Mouse (Mus musculus): ENCODE results near the gene Rufy3. TPM values are rescaled to one million over a fixed set of nuclear protein-coding genes. Genes with fewer than 3 reads are reported as not detected.

The Rufy3 gene
- polyA plus RNA-seq, 1 experiment from 2014 or later = 121 TPM

DNA sequence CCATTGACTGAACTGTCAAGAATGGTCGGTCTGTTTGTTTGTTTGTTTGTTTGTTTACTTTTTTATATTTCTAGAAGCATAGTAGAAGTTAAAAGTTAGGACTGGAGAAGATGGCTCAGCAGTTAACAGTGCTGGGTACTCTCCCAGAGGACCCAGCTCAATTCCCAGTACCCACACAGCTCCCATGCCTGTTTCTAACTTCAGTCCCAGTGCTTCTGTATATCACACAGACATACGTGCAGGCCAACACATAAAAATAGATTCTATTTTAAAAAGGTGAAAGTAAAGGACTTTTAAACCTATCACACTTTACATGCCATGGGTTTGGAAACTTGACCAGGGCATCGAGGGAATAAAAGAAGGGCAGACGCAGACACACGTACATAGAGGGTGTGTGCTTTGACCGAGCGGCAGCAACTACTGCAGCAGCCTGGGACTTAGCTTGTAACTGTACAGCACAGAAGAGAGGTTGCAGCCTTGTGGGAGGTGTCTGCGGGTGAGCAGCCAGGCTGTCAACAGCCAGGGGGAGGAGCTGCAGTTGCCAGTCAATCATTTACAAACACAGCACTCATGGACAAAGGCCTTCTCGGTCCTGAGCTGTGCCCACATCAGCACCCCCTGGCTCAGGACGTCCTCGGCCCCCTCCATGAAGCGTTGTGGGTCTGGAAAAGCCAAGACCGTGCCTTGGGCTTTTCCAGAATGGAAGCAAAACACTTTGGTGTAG, 22.5 kb downstream of the Rufy3 start:
- Histone ChIP-seq H3K27ac (ENCODE audit: low read depth, low read length) (no peak overlapping the region), H3K4me2 (peak overlapping the region; percentile 67), H3K4me1 (ENCODE audit: control insufficient read depth, insufficient read depth, low read length) (peaks cover 21% of the 10 kb centered on the region), H3K36me3 (ENCODE audit: control insufficient read depth, insufficient read depth, low read length) (no peaks in the 10 kb centered on the region), H3K9ac (ENCODE audit: low read length) (peak overlapping the region; percentile 21), H3K4me3 (ENCODE audit: low read depth, low read length) (peak overlapping the region; percentile 9; the same call in 1 of the 2 replicates), H3K27me3 (ENCODE audit: control insufficient read depth, insufficient read depth, low read length) (no peaks in the 10 kb centered on the region), H3K9me3 (ENCODE audit: control insufficient read depth, low read length) (no peaks in the 10 kb centered on the region)
- ATAC-seq (ENCODE audit: low FRiP score) = peak; percentile 18
- DNase-seq (ENCODE audit: low spot score, missing footprints) = peak; percentile 82
- WGBS = 43% methylated on average over 13 of the region's 13 CpGs

DNA sequence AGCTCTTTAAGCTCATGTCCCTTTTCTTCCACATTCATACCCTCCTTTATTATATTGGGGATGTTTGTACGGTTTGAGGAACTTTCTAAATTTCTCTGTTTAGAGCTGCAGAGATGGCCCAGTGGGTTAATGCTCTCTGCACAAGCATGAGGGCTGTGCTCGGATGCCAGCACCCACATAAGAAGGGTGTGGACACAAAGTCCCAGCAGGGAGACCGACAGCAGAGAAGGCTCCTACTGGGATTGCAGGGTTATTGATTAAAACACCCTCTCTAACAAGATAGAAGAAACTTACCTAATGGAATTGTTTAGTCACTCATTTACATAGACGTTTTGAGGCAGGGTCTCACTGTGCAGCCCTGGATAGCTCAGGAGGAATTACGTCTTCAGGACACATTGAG, 23.6 kb downstream of the Rufy3 start:
- Histone ChIP-seq H3K36me3 (ENCODE audit: control insufficient read depth, insufficient read depth, low read length) (no peaks in the 10 kb centered on the region), H3K9me3 (ENCODE audit: control insufficient read depth, low read length) (no peaks in the 10 kb centered on the region), H3K4me2 (no peak overlapping the region), H3K27ac (ENCODE audit: low read depth, low read length) (no peak overlapping the region), H3K9ac (ENCODE audit: low read length) (no peak overlapping the region), H3K27me3 (ENCODE audit: control insufficient read depth, insufficient read depth, low read length) (no peaks in the 10 kb centered on the region), H3K4me3 (ENCODE audit: low read depth, low read length) (no peak overlapping the region), H3K4me1 (ENCODE audit: control insufficient read depth, insufficient read depth, low read length) (peaks cover 21% of the 10 kb centered on the region)
- WGBS = 59% methylated on average over 5 of the region's 5 CpGs
- DNase-seq (ENCODE audit: low spot score, missing footprints) (no peak), ATAC-seq (ENCODE audit: low FRiP score) (no peak)

DNA sequence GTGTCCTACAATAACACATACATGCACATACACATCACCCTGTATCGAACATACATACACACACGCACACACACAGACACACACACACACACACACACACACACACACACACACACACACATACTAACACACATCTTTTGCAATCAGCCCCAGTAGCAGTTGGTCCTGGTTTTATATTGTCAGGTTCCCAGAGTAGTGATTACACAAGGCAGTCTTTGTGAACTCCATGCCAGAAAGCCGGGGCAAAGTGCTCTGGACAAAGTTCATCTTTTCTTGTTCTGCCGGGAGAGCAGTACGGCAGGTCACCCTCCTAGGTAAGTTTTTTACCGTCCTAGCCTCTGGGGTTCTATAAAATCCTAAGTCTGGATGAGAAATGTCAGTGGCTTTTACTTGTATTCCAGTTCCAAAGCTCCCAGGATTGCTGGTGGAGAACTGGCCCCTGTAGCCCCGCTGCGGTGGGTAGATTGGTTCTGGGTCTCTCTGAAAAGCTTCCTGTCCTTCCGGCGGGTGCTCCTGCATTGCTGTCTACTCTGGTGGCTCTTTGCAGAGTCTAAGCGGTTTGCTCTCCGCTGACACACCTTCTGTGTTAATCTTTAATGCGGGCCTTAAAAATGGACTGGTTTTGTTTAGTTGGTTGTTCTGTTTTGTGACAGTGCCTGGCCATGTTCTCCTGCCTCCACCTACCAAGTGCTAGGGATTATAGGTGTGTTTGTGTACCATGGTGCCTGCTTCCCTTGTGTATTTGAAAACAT, 28.8 kb downstream of the Rufy3 start:
- ATAC-seq (ENCODE audit: low FRiP score) = no peak
- H3K36me3 ChIP-seq (ENCODE audit: control insufficient read depth, insufficient read depth, low read length) = no peaks in the 10 kb centered on the region
- no peak overlapping the region for H3K9ac ChIP-seq (ENCODE audit: low read length)
- 94% methylated on average over 13 of the region's 13 CpGs for WGBS
- H3K4me3 ChIP-seq (ENCODE audit: low read depth, low read length) = no peak overlapping the region
- H3K27ac ChIP-seq (ENCODE audit: low read depth, low read length) = no peak overlapping the region
- no peak for DNase-seq (ENCODE audit: low spot score, missing footprints)
- no peaks in the 10 kb centered on the region for H3K27me3 ChIP-seq (ENCODE audit: control insufficient read depth, insufficient read depth, low read length)
- H3K4me1 ChIP-seq (ENCODE audit: control insufficient read depth, insufficient read depth, low read length) = no peaks in the 10 kb centered on the region
- H3K4me2 ChIP-seq = no peak overlapping the region
- no peaks in the 10 kb centered on the region for H3K9me3 ChIP-seq (ENCODE audit: control insufficient read depth, low read length)

DNA sequence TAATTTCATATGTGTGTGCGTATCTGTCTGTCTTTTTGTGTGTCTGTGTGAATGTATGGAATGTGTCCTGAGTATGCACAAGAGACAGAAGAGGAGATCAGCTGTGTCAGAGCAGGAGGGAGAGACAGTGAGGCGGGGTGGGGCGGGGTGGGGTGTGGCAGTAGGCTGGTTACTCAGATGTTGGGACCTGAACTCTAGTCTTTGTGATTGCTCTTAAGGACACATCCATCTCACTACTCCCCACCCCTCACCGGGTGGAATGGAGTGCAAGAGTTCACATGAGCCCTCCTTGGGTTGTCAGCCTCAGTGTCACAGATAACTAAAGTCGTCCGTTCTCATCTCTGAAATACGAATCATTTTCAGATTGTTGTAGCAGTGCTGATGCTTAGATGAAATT, 29.3 kb downstream of the Rufy3 start:
- DNase-seq (ENCODE audit: low spot score, missing footprints) (no peak), ATAC-seq (ENCODE audit: low FRiP score) (no peak)
- no peaks in the 10 kb centered on the region for H3K36me3 ChIP-seq (ENCODE audit: control insufficient read depth, insufficient read depth, low read length)

DNA sequence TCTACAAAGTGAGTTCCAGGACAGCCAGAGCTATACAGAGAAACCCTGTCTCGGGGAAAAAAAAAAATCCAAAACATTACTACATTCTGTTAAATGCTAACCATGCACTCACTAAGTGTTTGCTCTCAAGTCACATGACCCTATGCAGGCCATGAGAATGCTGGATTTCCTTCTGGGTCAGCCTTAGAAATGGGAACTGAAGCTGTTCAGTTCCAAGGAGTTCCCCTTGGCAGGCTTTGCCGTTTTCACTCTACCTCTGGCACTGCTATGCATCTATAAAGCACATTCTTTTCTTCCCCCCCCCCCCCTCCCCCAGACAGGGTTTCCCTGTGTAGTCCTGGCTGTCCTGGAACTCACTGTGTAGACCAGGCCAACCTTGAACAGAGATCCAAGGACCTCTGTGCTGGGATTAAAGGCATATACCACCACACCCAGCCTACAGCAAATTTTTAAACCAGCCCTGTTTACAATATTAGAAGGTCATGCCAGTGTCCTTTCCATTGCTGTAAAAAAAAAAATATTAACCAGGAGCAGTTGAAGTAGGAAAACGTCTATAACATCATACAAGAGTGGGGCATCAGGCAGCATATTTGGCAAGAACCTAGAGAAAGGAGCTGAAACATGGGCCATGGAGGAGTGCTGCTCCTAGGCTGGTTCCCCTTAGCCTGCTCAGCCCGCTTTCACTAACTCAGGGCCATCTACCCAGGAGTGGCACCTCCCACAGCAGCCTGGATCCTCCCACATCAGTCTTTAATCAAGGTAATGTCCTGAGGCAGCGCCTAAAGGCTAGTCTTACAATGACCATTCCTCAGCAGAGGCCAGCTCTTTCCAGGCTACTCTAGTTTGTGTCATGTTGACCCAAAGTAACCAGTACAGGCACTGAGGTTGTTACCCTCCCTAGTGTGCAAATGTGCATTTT, 31.0 kb downstream of the Rufy3 start:
- no peaks in the 10 kb centered on the region for H3K27me3 ChIP-seq (ENCODE audit: control insufficient read depth, insufficient read depth, low read length)
- H3K27ac ChIP-seq (ENCODE audit: low read depth, low read length) = no peak overlapping the region
- no peak overlapping the region for H3K9ac ChIP-seq (ENCODE audit: low read length)
- ATAC-seq (ENCODE audit: low FRiP score) (no peak; the same call in 1 of the 2 replicates), DNase-seq (ENCODE audit: low spot score, missing footprints) (no peak)
- H3K4me2 ChIP-seq = no peak overlapping the region
- no peak overlapping the region for H3K4me3 ChIP-seq (ENCODE audit: low read depth, low read length)
- no peaks in the 10 kb centered on the region for H3K9me3 ChIP-seq (ENCODE audit: control insufficient read depth, low read length)
- 84% methylated on average over 5 of the region's 5 CpGs for WGBS
- no peaks in the 10 kb centered on the region for H3K36me3 ChIP-seq (ENCODE audit: control insufficient read depth, insufficient read depth, low read length)
- H3K4me1 ChIP-seq (ENCODE audit: control insufficient read depth, insufficient read depth, low read length) = no peaks in the 10 kb centered on the region

More for the DNA sequence above, 29.3 kb downstream of the Rufy3 start:
- no peaks in the 10 kb centered on the region for H3K9me3 ChIP-seq (ENCODE audit: control insufficient read depth, low read length)
- no peak overlapping the region for H3K27ac ChIP-seq (ENCODE audit: low read depth, low read length)
- no peak overlapping the region for H3K4me2 ChIP-seq
- 90% methylated on average over 7 of the region's 7 CpGs for WGBS
- H3K27me3 ChIP-seq (ENCODE audit: control insufficient read depth, insufficient read depth, low read length) = no peaks in the 10 kb centered on the region
- H3K4me3 ChIP-seq (ENCODE audit: low read depth, low read length) = no peak overlapping the region
- H3K9ac ChIP-seq (ENCODE audit: low read length) = no peak overlapping the region
- no peaks in the 10 kb centered on the region for H3K4me1 ChIP-seq (ENCODE audit: control insufficient read depth, insufficient read depth, low read length)

DNA sequence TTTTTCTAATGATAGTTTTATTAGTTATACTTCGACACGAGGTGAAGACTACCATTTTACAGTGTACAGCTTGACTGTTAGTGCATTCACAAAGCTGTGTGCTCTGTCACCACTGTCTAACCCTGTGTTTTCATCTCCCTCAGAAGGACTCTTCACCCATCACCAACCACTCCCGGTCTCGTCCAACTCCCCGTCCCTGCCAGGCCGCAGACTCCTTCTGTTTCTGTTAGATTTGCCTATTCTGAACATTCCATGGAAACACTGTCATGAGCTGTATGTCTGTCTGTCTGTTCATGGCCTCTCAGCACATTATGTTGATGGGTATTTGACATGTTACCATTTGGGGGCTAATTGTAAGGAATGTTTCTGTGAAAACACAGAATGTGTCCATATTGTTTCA, 34.1 kb downstream of the Rufy3 start:
- ATAC-seq (ENCODE audit: low FRiP score) (no peak), DNase-seq (ENCODE audit: low spot score, missing footprints) (peak; percentile 57)
- 89% methylated on average over 6 of the region's 6 CpGs for WGBS
- Histone ChIP-seq H3K4me1 (ENCODE audit: control insufficient read depth, insufficient read depth, low read length) (no peaks in the 10 kb centered on the region), H3K27ac (ENCODE audit: low read depth, low read length) (no peak overlapping the region), H3K4me3 (ENCODE audit: low read depth, low read length) (no peak overlapping the region), H3K9me3 (ENCODE audit: control insufficient read depth, low read length) (no peaks in the 10 kb centered on the region), H3K27me3 (ENCODE audit: control insufficient read depth, insufficient read depth, low read length) (no peaks in the 10 kb centered on the region), H3K4me2 (no peak overlapping the region), H3K9ac (ENCODE audit: low read length) (no peak overlapping the region), H3K36me3 (ENCODE audit: control insufficient read depth, insufficient read depth, low read length) (no peaks in the 10 kb centered on the region)

DNA sequence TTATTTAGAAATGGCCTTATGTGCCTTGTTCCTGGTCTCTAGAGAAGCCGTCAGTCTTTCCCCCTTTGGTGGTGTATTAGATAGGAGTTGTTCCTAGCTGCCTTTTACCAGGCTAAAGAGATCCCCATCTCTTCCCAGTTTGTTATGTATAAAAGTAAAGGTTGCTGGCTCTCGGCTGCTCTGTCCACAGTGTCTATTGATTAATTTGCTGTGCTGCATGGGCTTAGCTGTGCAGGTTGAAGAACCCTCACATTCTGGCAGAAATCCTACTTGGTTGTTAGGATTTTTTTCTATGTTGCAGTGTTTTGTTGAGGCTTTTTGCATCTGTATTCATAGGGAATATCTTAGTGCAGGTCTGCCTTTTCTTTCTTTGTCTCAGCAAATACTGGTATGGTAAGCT, 37.2 kb downstream of the Rufy3 start:
- Histone ChIP-seq H3K4me2 (no peak overlapping the region), H3K36me3 (ENCODE audit: control insufficient read depth, insufficient read depth, low read length) (no peaks in the 10 kb centered on the region), H3K4me1 (ENCODE audit: control insufficient read depth, insufficient read depth, low read length) (no peaks in the 10 kb centered on the region), H3K27ac (ENCODE audit: low read depth, low read length) (no peak overlapping the region), H3K27me3 (ENCODE audit: control insufficient read depth, insufficient read depth, low read length) (no peaks in the 10 kb centered on the region), H3K9me3 (ENCODE audit: control insufficient read depth, low read length) (no peaks in the 10 kb centered on the region), H3K9ac (ENCODE audit: low read length) (no peak overlapping the region), H3K4me3 (ENCODE audit: low read depth, low read length) (no peak overlapping the region)
- DNase-seq (ENCODE audit: low spot score, missing footprints) = no peak
- no peak for ATAC-seq (ENCODE audit: low FRiP score)
- 75% methylated on average over 2 of the region's 2 CpGs for WGBS

DNA sequence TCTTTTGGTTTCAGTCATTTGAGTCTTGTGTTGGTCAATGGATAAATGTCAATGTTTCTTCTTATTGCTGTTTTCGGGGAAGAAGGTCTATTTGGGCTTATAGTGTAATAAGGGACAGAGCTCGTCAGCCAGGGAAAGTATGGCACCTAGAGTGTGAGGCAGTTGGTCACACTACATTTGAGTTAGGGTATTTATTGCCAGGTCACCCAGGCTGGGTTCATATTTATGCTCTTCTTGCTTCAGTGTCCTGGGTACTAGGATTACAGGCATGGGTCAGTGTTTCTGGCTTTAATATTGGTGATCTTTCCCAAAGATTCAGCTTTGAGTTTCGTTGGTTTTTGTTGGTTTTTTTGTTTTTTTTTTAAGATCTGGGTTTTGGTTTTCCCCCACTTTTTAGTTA, 37.9 kb downstream of the Rufy3 start:
- DNase-seq (ENCODE audit: low spot score, missing footprints) (no peak), ATAC-seq (ENCODE audit: low FRiP score) (no peak)
- no peak overlapping the region for H3K4me2 ChIP-seq
- no peak overlapping the region for H3K4me3 ChIP-seq (ENCODE audit: low read depth, low read length)
- H3K27me3 ChIP-seq (ENCODE audit: control insufficient read depth, insufficient read depth, low read length) = no peaks in the 10 kb centered on the region
- no peak overlapping the region for H3K9ac ChIP-seq (ENCODE audit: low read length)
- 92% methylated on average over 3 of the region's 3 CpGs for WGBS
- no peaks in the 10 kb centered on the region for H3K36me3 ChIP-seq (ENCODE audit: control insufficient read depth, insufficient read depth, low read length)
- no peak overlapping the region for H3K27ac ChIP-seq (ENCODE audit: low read depth, low read length)
- no peaks in the 10 kb centered on the region for H3K9me3 ChIP-seq (ENCODE audit: control insufficient read depth, low read length)
- no peaks in the 10 kb centered on the region for H3K4me1 ChIP-seq (ENCODE audit: control insufficient read depth, insufficient read depth, low read length)
